15 mouse cellular contexts compared by ENCODE assay signal in the genomic region with DNA sequence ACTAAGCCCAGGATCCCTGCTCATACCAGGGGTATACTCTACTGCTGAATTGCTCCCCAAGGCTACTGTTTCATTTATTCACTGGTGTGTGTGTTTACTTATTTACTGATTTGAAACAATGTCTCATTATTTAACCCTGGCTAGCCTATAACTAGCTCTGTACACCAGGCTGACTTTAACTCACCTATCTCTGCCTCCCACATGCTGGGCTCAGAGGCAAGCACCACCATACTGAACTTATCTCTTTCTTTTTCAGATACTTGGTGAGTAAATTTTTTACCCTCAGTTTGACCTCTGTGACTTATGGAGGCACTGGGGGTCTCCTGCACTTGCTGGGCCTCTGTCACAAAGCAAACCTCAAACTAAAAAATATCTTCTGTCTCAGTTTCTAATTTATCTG.
"Had no signal": no experiment of that assay in that cellular context is flagged by ENCODE, and none has a peak within 500 bp of the region (broad histone marks: within the 10 kb centered on the region; RNA-seq: fewer than 3 reads in every experiment).

No protein-coding gene starts in this region.

- H3K36me3 ChIP-seq: limb, embryonic 12.5 days; limb, embryonic 15.5 days had no signal

- H3K9ac ChIP-seq: limb, embryonic 12.5 days; limb, embryonic 15.5 days; liver, embryonic 14.5 days had no signal

- H3K27me3 ChIP-seq: limb, embryonic 12.5 days; limb, embryonic 15.5 days; megakaryocyte, embryonic 14.5 days had no signal

- H3K4me2 ChIP-seq: limb, embryonic 12.5 days; limb, embryonic 15.5 days; midbrain, embryonic 11.5 days had no signal

- DNase-seq: kidney, adult 18-20 months; kidney, adult 9 months; kidney, postnatal 14 days; kidney, postnatal 4 days; left cerebral cortex, postnatal 4 days; lung, adult 18-20 months; midbrain, embryonic 14.5 days; thymus, adult 18-20 months; thymus, postnatal 36 days had no signal

- H3K9me3 ChIP-seq: limb, embryonic 15.5 days had no signal

- H3K4me1 ChIP-seq: limb, embryonic 12.5 days; limb, embryonic 15.5 days; megakaryocyte, embryonic 14.5 days had no signal

- H3K4me3 ChIP-seq: limb, embryonic 12.5 days; limb, embryonic 15.5 days; megakaryocyte, embryonic 14.5 days had no signal

- H3K27ac ChIP-seq: limb, embryonic 12.5 days; limb, embryonic 15.5 days; liver, embryonic 14.5 days; macrophage had no signal
